Mouse (Mus musculus) heart, adult 9 months (tissue): Measurements from ENCODE around the gene Muc3.
A peak's percentile ranks its signal among the peaks of the same experiment; 100 is the strongest.
"Not testable (repeated sequence)": the region's sequence is repeated elsewhere in the genome, so short reads cannot be mapped to it uniquely, and the experiment has no call there.

Experiments
- DNase-seq, 2 experiments: peaks; one replicate each; pipeline ENCODE4 v3.0.0; 2022; ENCODE audit warnings: low spot score in 2 of 2

Gene Muc3

GRCm38 (mm10) chr5:137149272-137149882, at the start of gene Muc3:
Gene Muc3, minus strand, starts transcription at chr5:137149322.
- not testable (repeated sequence) for DNase-seq

GRCm38 (mm10) chr5:137194488-137195120, 45.5 kb upstream of the Muc3 start:
- no peak for DNase-seq

- DNase-seq = no peak
Measured at GRCm38 (mm10) chr5:137193279-137193952, 44.3 kb upstream of the Muc3 start.

- DNase-seq = no peak
Measured at GRCm38 (mm10) chr5:137189326-137189725, 40.2 kb upstream of the Muc3 start.

GRCm38 (mm10) chr5:137185362-137185761, 36.2 kb upstream of the Muc3 start:
- no peak for DNase-seq

GRCm38 (mm10) chr5:137179646-137180374, 30.7 kb upstream of the Muc3 start:
- no peak for DNase-seq

- DNase-seq = no peak
Measured at GRCm38 (mm10) chr5:137173967-137174366, 24.8 kb upstream of the Muc3 start.

- DNase-seq = no peak
Measured at GRCm38 (mm10) chr5:137172591-137172990, 23.5 kb upstream of the Muc3 start.

- DNase-seq = no peak
Measured at GRCm38 (mm10) chr5:137171478-137171877, 22.4 kb upstream of the Muc3 start.

- DNase-seq = no peak
Measured at GRCm38 (mm10) chr5:137170836-137171380, 21.8 kb upstream of the Muc3 start.

- DNase-seq = no peak
Measured at GRCm38 (mm10) chr5:137167539-137167938, 18.4 kb upstream of the Muc3 start.

GRCm38 (mm10) chr5:137166012-137166411, 16.9 kb upstream of the Muc3 start:
- no peak for DNase-seq

GRCm38 (mm10) chr5:137161853-137162252, 12.7 kb upstream of the Muc3 start:
- no peak for DNase-seq

- no peak for DNase-seq
Measured at GRCm38 (mm10) chr5:137159461-137159860, 10.3 kb upstream of the Muc3 start.

GRCm38 (mm10) chr5:137153289-137153688, 4.2 kb upstream of the Muc3 start:
- no peak for DNase-seq

GRCm38 (mm10) chr5:137152623-137153022, 3.5 kb upstream of the Muc3 start:
- DNase-seq = no peak

- DNase-seq = no peak
Measured at GRCm38 (mm10) chr5:137140836-137141235, 8.3 kb downstream of the Muc3 start.

GRCm38 (mm10) chr5:137138977-137139376, 10.1 kb downstream of the Muc3 start:
- DNase-seq = no peak

GRCm38 (mm10) chr5:137134959-137135358, 14.2 kb downstream of the Muc3 start:
- DNase-seq = no peak

GRCm38 (mm10) chr5:137131490-137131889, 17.6 kb downstream of the Muc3 start:
- DNase-seq = peak in 1 of 2 experiments; percentile 34

- DNase-seq = no peak
Measured at GRCm38 (mm10) chr5:137129281-137129680, 19.8 kb downstream of the Muc3 start.

GRCm38 (mm10) chr5:137123516-137123915, 25.6 kb downstream of the Muc3 start:
- no peak for DNase-seq
